Mouse (Mus musculus): ENCODE data around the gene Rtl8a. TPM values are rescaled to one million over a fixed set of nuclear protein-coding genes. Genes with fewer than 3 reads are reported as not detected.
"Not testable (repeated sequence)": the region's sequence is repeated elsewhere in the genome, so short reads cannot be mapped to it uniquely, and the experiment has no call there.

Gene Rtl8a
- polyA plus RNA-seq, 1 experiment from 2014 or later: 6.6 TPM

- ATAC-seq (ENCODE audit: low read depth); H3K4me3 ChIP-seq (replicated peaks); H3K4me2 ChIP-seq; H3K36me3 ChIP-seq; H3K27ac ChIP-seq; DNase-seq; H3K9ac ChIP-seq; H3K27me3 ChIP-seq; H3K9me3 ChIP-seq (replicated peaks); H3K4me1 ChIP-seq (replicated peaks): not testable (repeated sequence)
- 51% methylated on average over 4 of the region's 4 CpGs for WGBS (ENCODE audit: insufficient replicate concordance)
Observed at GRCm38 (mm10) chrX:53642604-53642979, 890 bp downstream of the Rtl8a start.

GRCm38 (mm10) chrX:53638107-53638506, 5.4 kb downstream of the Rtl8a start:
- H3K36me3 ChIP-seq; ATAC-seq (ENCODE audit: low read depth); H3K4me3 ChIP-seq (replicated peaks); H3K4me1 ChIP-seq (replicated peaks); H3K4me2 ChIP-seq; H3K27me3 ChIP-seq; DNase-seq; H3K9me3 ChIP-seq (replicated peaks); H3K9ac ChIP-seq; H3K27ac ChIP-seq: not testable (repeated sequence)
- WGBS (ENCODE audit: insufficient replicate concordance): 32% methylated on average over 3 of the region's 3 CpGs

- not testable (repeated sequence) for H3K36me3 ChIP-seq; H3K4me3 ChIP-seq (replicated peaks); H3K9me3 ChIP-seq (replicated peaks); ATAC-seq (ENCODE audit: low read depth); DNase-seq; H3K27me3 ChIP-seq; H3K9ac ChIP-seq; H3K4me2 ChIP-seq; H3K4me1 ChIP-seq (replicated peaks); H3K27ac ChIP-seq
Observed at GRCm38 (mm10) chrX:53611395-53611794, 32.1 kb downstream of the Rtl8a start.

- no peak for DNase-seq
- ATAC-seq (ENCODE audit: low read depth): no peak
Observed at GRCm38 (mm10) chrX:53610571-53610970, 32.9 kb downstream of the Rtl8a start.

GRCm38 (mm10) chrX:53608879-53609278, 34.6 kb downstream of the Rtl8a start, which contains the start of gene Gm14597:
TSS of gene Gm14597 (minus strand) at chrX:53608979.
- H3K4me1 ChIP-seq (replicated peaks); H3K9me3 ChIP-seq (replicated peaks); DNase-seq; H3K36me3 ChIP-seq; H3K27me3 ChIP-seq; ATAC-seq (ENCODE audit: low read depth); H3K27ac ChIP-seq; H3K9ac ChIP-seq: not testable (repeated sequence)
- H3K4me3 ChIP-seq (replicated peaks): peak within 1 kb of the TSS; percentile 35
- peak within 1 kb of the TSS; percentile 47 for H3K4me2 ChIP-seq
- WGBS (ENCODE audit: insufficient replicate concordance): 71% methylated on average over 2 of the region's 4 CpGs

More at GRCm38 (mm10) chrX:53610571-53610970, 32.9 kb downstream of the Rtl8a start:
- H3K27me3 ChIP-seq: no peaks in the 10 kb centered on the region
- no peak overlapping the region for H3K4me3 ChIP-seq (replicated peaks)
- no peaks in the 10 kb centered on the region for H3K9me3 ChIP-seq (replicated peaks)
- no peak overlapping the region for H3K4me2 ChIP-seq
- H3K9ac ChIP-seq: no peak overlapping the region
- WGBS (ENCODE audit: insufficient replicate concordance): 0% methylated on average over 3 of the region's 3 CpGs
- no peaks in the 10 kb centered on the region for H3K4me1 ChIP-seq (replicated peaks)
- no peak overlapping the region for H3K27ac ChIP-seq
- no peaks in the 10 kb centered on the region for H3K36me3 ChIP-seq

- Histone ChIP-seq H3K4me2 (peak overlapping the region; percentile 47), H3K27ac (no peak overlapping the region), H3K36me3 (no peaks in the 10 kb centered on the region), H3K9me3 (replicated peaks) (no peaks in the 10 kb centered on the region), H3K27me3 (no peaks in the 10 kb centered on the region), H3K9ac (no peak overlapping the region), H3K4me1 (replicated peaks) (no peaks in the 10 kb centered on the region), H3K4me3 (replicated peaks) (peak overlapping the region; percentile 35)
- 26% methylated on average over 18 of the region's 18 CpGs for WGBS (ENCODE audit: insufficient replicate concordance)
- no peak for DNase-seq
- no peak for ATAC-seq (ENCODE audit: low read depth)
Observed at GRCm38 (mm10) chrX:53608122-53608813, 35.2 kb downstream of the Rtl8a start.

GRCm38 (mm10) chrX:53607242-53608121, 36.0 kb downstream of the Rtl8a start, which contains the start of gene Rtl8c:
TSS of gene Rtl8c (plus strand) at chrX:53608032.
- no peaks in the 10 kb centered on the region for H3K9me3 ChIP-seq (replicated peaks)
- peak within 1 kb of the TSS; percentile 35 for H3K4me3 ChIP-seq (replicated peaks)
- no peaks in the 10 kb centered on the region for H3K4me1 ChIP-seq (replicated peaks)
- ATAC-seq (ENCODE audit: low read depth) (no peak), DNase-seq (peak; percentile 1)
- 27% methylated on average over 20 of the region's 20 CpGs for WGBS (ENCODE audit: insufficient replicate concordance)
- peak within 1 kb of the TSS; percentile 47 for H3K4me2 ChIP-seq
- H3K36me3 ChIP-seq: no peaks in the 10 kb centered on the region
- no peak within 1 kb of the TSS for H3K9ac ChIP-seq
- H3K27ac ChIP-seq: no peak within 1 kb of the TSS
- H3K27me3 ChIP-seq: no peaks in the 10 kb centered on the region

- not testable (repeated sequence) for H3K36me3 ChIP-seq; H3K4me3 ChIP-seq (replicated peaks); ATAC-seq (ENCODE audit: low read depth); H3K4me2 ChIP-seq; H3K27me3 ChIP-seq; H3K9ac ChIP-seq; H3K9me3 ChIP-seq (replicated peaks); H3K4me1 ChIP-seq (replicated peaks); H3K27ac ChIP-seq; DNase-seq
- WGBS (ENCODE audit: insufficient replicate concordance): 33% methylated on average over 1 of the region's 1 CpGs
Observed at GRCm38 (mm10) chrX:53606176-53606575, 37.3 kb downstream of the Rtl8a start.

- DNase-seq; H3K27me3 ChIP-seq; H3K9ac ChIP-seq; ATAC-seq (ENCODE audit: low read depth); H3K27ac ChIP-seq; H3K4me2 ChIP-seq; H3K4me1 ChIP-seq (replicated peaks); H3K9me3 ChIP-seq (replicated peaks); H3K4me3 ChIP-seq (replicated peaks); H3K36me3 ChIP-seq: not testable (repeated sequence)
- WGBS (ENCODE audit: insufficient replicate concordance): 20% methylated on average over 2 of the region's 2 CpGs
Observed at GRCm38 (mm10) chrX:53599993-53600392, 43.5 kb downstream of the Rtl8a start.

Data from liver, embryonic 13.5 days (tissue).